12 mouse cellular contexts compared by ENCODE assay signal in the genomic region with DNA sequence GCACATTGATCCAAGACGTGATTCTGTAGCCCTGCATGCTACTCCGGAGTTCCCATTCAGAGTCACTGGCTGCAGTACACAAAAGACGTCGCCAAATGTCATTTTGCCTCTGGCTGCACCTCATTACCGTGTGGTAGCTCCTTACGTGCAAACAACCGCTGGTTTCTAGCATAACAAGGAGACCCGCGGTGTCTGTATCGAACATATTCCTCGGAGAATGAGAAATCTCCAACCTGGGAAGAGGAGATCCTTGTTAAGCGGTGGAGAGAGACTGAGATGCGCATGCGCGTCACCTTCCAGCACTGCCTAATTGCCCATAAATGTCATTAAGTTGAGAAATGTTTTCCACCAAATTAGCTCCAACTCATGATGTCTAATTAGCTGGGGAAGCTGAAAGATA. TPM values are rescaled to one million over a fixed set of nuclear protein-coding genes. Genes with fewer than 3 reads are reported as not detected.
DNase-seq lines count a peak whose midpoint lies in the region; ATAC-seq and TF ChIP-seq lines count a peak whose summit lies in the region.
"Had no signal": no experiment of that assay in that cellular context is flagged by ENCODE, and none has a peak within 500 bp of the region (broad histone marks: within the 10 kb centered on the region; RNA-seq: fewer than 3 reads in every experiment).

No protein-coding gene starts in this region.

- H3K36me3 ChIP-seq in hindbrain, embryonic 13.5 days: no peaks in the 10 kb centered on the region
- no peaks in the 10 kb centered on the region for H3K36me3 ChIP-seq in midbrain, postnatal 0 days (ENCODE audit: insufficient read depth, low read length)

- H3K4me3 ChIP-seq in hindbrain, embryonic 13.5 days: no peak overlapping the region
- H3K4me3 ChIP-seq in midbrain, postnatal 0 days (ENCODE audit: low read depth, low read length): no peak overlapping the region
- H3K4me3 ChIP-seq: megakaryocyte, embryonic 14.5 days had no signal

- DNase-seq in left cerebral cortex, postnatal 14 days (ENCODE audit: low spot score in 2 of 2): peak; percentile 8 to 10
- no peak for DNase-seq in left cerebral cortex, adult 18-20 months (ENCODE audit: low spot score in 2 of 2)
- DNase-seq in cerebellum, postnatal 14 days: peak; percentile 31 to 38
- peak; percentile 57 for DNase-seq in midbrain, postnatal 0 days (ENCODE audit: low spot score)
- no peak for DNase-seq in urinary bladder, adult 18-20 months (ENCODE audit: low spot score in 2 of 2)
- no peak for DNase-seq in heart, adult 9 months (ENCODE audit: low spot score in 2 of 2)
- DNase-seq: right cerebral cortex, adult 18-20 months had no signal

- no peak for TF ChIP-seq CTCF in midbrain, postnatal 0 days (IDR thresholded peaks at IDR 0.05)

- peak; percentile 66; the same call in 1 of the 2 replicates for ATAC-seq in hindbrain, embryonic 13.5 days (ENCODE audit: low FRiP score)
- ATAC-seq in midbrain, postnatal 0 days (ENCODE audit: low FRiP score): no peak
- ATAC-seq: inflammation-experienced regulatory T-cells, adult 6 months had no signal

- peaks cover 17% of the 10 kb centered on the region for H3K4me1 ChIP-seq in hindbrain, embryonic 13.5 days (replicated peaks)
- no peaks in the 10 kb centered on the region for H3K4me1 ChIP-seq in midbrain, postnatal 0 days (ENCODE audit: insufficient read depth, low read length)
- H3K4me1 ChIP-seq: megakaryocyte, embryonic 14.5 days had no signal

- intact Hi-C loops in left cerebral cortex, postnatal 14 days (cut with DNase I): no loop called here

- 35% methylated on average over 15 of the region's 15 CpGs for WGBS in hindbrain, embryonic 13.5 days
- 44% methylated on average over 15 of the region's 15 CpGs for WGBS in midbrain, postnatal 0 days

- H3K4me2 ChIP-seq in hindbrain, embryonic 13.5 days: peak overlapping the region; percentile 47
- H3K4me2 ChIP-seq in midbrain, postnatal 0 days (ENCODE audit: low read depth, low read length, poor library complexity, severe bottlenecking): peak overlapping the region; percentile 28

- H3K27me3 ChIP-seq in hindbrain, embryonic 13.5 days: peaks cover 88% of the 10 kb centered on the region
- peaks cover 5% of the 10 kb centered on the region for H3K27me3 ChIP-seq in midbrain, postnatal 0 days (ENCODE audit: insufficient read depth, low read length)

- H3K9ac ChIP-seq in hindbrain, embryonic 13.5 days: no peak overlapping the region
- no peak overlapping the region for H3K9ac ChIP-seq in midbrain, postnatal 0 days (replicated peaks; ENCODE audit: low read length, poor library complexity, severe bottlenecking)
- H3K9ac ChIP-seq: liver, embryonic 14.5 days had no signal

- peak overlapping the region; percentile 58 for H3K27ac ChIP-seq in hindbrain, embryonic 13.5 days
- H3K27ac ChIP-seq in midbrain, postnatal 0 days (ENCODE audit: low read depth, low read length): no peak overlapping the region
- H3K27ac ChIP-seq: liver, embryonic 14.5 days had no signal

- H3K9me3 ChIP-seq in hindbrain, embryonic 13.5 days: no peaks in the 10 kb centered on the region
- no peaks in the 10 kb centered on the region for H3K9me3 ChIP-seq in midbrain, postnatal 0 days (ENCODE audit: low read length)
- H3K9me3 ChIP-seq: megakaryocyte, embryonic 14.5 days had no signal

RNA-seq across cellular contexts. Expression of a gene that starts 51.0 kb away (rescaled TPM):
- total RNA-seq in left cerebral cortex, postnatal 14 days (2021): 100 to 1,000 TPM in 1 of 2 experiments, 10 to 100 TPM in 1; 98.8 to 123 TPM
- 10 to 100 TPM; 67.3 to 77.0 TPM for total RNA-seq in left cerebral cortex, adult 18-20 months (2021)
- 21.4 and 29.2 TPM in 2 replicates for polyA plus RNA-seq in hindbrain, embryonic 13.5 days (2015; fragmentation: Nextera tagmentation; extraction: Ambion mirVana)
- total RNA-seq in midbrain, postnatal 0 days (2014; rRNA removed): 153 and 196 TPM in 2 replicates
- polyA plus RNA-seq in midbrain, postnatal 0 days (2015; fragmentation: Nextera tagmentation; extraction: Ambion mirVana): 167 and 180 TPM in 2 replicates
- total RNA-seq: granulocyte monocyte progenitor cell, adult 5-6 weeks had no signal
- polyA plus RNA-seq: inflammation-experienced regulatory T-cells, adult 6 months; liver, embryonic 14.5 days had no signal

RNA-seq across cellular contexts. Expression of a gene that starts 52.0 kb away (rescaled TPM):
- 10 to 100 TPM; 18.5 to 19.5 TPM for total RNA-seq in left cerebral cortex, postnatal 14 days (2021)
- total RNA-seq in left cerebral cortex, adult 18-20 months (2021): 10 to 100 TPM; 21.0 to 23.7 TPM
- 33.2 and 36.3 TPM in 2 replicates for polyA plus RNA-seq in hindbrain, embryonic 13.5 days (2015; fragmentation: Nextera tagmentation; extraction: Ambion mirVana)
- 32.2 and 33.5 TPM in 2 replicates for total RNA-seq in midbrain, postnatal 0 days (2014; rRNA removed)
- polyA plus RNA-seq in midbrain, postnatal 0 days (2015; fragmentation: Nextera tagmentation; extraction: Ambion mirVana): 40.1 and 47.5 TPM in 2 replicates

Comparison
In these comparisons a context has a peak if more than half of its experiments do, and no peak if none do; other contexts are left out.
1. DNase-seq: peak in left cerebral cortex, postnatal 14 days (2 of 2), cerebellum, postnatal 14 days (2 of 2) and midbrain, postnatal 0 days (single experiment); none in left cerebral cortex, adult 18-20 months (0 of 2), urinary bladder, adult 18-20 months (0 of 2) and heart, adult 9 months (0 of 2).